Mouse (Mus musculus) lung, embryonic 16.5 days (tissue): Measurements from ENCODE around the gene 4930544D05Rik. TPM values are rescaled to one million over a fixed set of nuclear protein-coding genes. Genes with fewer than 3 reads are reported as not detected.
"Not testable (repeated sequence)": the region's sequence is repeated elsewhere in the genome, so short reads cannot be mapped to it uniquely, and the experiment has no call there.

Source experiments
- ATAC-seq: fragments of 200-750 bp; cut with Nextera tagmentation; 2 replicates; pipeline ENCODE4 v1.8.0; 2017; ENCODE audit warnings: low read depth, mild to moderate bottlenecking, moderate library complexity
- H3K27ac ChIP-seq: fragments of 300-500 bp; sonication (generic); 2 replicates; pipeline ENCODE4 v1.5.1; 2014; ENCODE audit warnings: mild to moderate bottlenecking, control low read depth, low read length
- H3K27me3 ChIP-seq: fragments of 300-500 bp; sonication (generic); 2 replicates; pipeline ENCODE4 v1.6.1; 2014; ENCODE audit warnings: low read depth, low read length, mixed read lengths; ENCODE audit not compliant: control insufficient read depth, insufficient read depth
- H3K36me3 ChIP-seq: fragments of 300-500 bp; sonication (generic); 2 replicates; pipeline ENCODE4 v1.6.1; 2014; ENCODE audit warnings: low read length; ENCODE audit not compliant: control insufficient read depth, insufficient read depth
- H3K4me1 ChIP-seq: fragments of 300-500 bp; sonication (generic); replicated peaks from 2 replicates; pipeline ENCODE4 v1.6.1; 2014; ENCODE audit warnings: low read length, mixed read lengths; ENCODE audit not compliant: control insufficient read depth, insufficient read depth
- H3K4me2 ChIP-seq: fragments of 300-500 bp; sonication (generic); 2 replicates; pipeline ENCODE4 v1.6.1; 2014; ENCODE audit warnings: low read depth, low read length, control low read depth
- H3K4me3 ChIP-seq: fragments of 300-500 bp; sonication (generic); 2 replicates; pipeline ENCODE4 v1.5.1; 2014; ENCODE audit warnings: mild to moderate bottlenecking, low read length, control low read depth
- H3K9ac ChIP-seq: fragments of 300-500 bp; sonication (generic); 2 replicates; pipeline ENCODE4 v1.6.1; 2014; ENCODE audit warnings: low read length, control low read depth
- H3K9me3 ChIP-seq: fragments of 300-500 bp; sonication (generic); 2 replicates; pipeline ENCODE4 v1.6.1; 2016; ENCODE audit warnings: low read length; ENCODE audit not compliant: control insufficient read depth
- WGBS: fragments of 180-500 bp; shearing (Covaris S2); extraction: QIAGEN DNeasy Blood & Tissue Kit; methylation state at CpG from one replicate; pipeline ENCODE4 v1.1.7; 2014; 5-methylcytosine and 5-hydroxymethylcytosine counted together
- polyA plus RNA-seq: library from polyadenylated mRNA; unstranded; fragments of >200 nt; fragmentation: Nextera tagmentation; extraction: Ambion mirVana; gene quantifications from 2 replicates; pipeline ENCODE4 v1.2.1, GENCODE M21; 2015

4930544D05Rik gene
- polyA plus RNA-seq = not detected in 2 replicates

DNA sequence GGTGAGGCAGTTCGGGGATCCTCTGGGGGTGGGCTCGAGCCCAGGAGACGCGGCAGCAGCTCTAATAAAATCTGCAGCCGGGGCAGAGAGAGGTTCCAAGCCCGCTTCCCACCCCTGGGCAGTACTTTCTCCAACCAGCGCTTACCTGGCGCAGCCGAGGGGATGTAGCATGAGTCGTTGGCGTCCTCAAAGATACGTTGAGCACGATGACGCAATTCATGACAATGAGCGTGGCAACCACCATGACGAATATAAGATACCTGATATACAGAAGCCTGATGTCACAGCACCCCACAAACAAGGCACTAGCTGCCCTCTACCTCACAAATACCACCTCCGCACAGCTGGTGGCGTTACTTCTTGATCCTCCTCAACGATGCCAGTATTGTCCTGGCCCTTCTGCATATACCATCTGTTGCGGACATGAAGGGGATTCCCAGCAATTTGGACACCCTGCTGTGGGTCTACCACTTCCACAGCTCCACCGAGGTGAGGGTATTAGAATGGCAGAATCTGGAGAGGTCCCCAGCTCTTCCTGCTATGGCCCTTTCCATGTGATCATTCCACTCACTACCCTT, at the start of gene 4930544D05Rik:
4930544D05Rik (plus strand) TSS at position 333 of the 578 bp plus-strand sequence.
- Histone ChIP-seq H3K4me2 (peak within 1 kb of the TSS; percentile 87), H3K27me3 (no peaks in the 10 kb centered on the region; the same call in 1 of the 2 replicates), H3K36me3 (peaks cover 7% of the 10 kb centered on the region), H3K27ac (peak within 1 kb of the TSS; percentile 14; the same call in 1 of the 2 replicates), H3K4me1 (peaks cover 13% of the 10 kb centered on the region; the same call in 1 of the 2 replicates), H3K9ac (peak within 1 kb of the TSS; percentile 68), H3K4me3 (peak within 1 kb of the TSS; percentile 49), H3K9me3 (no peaks in the 10 kb centered on the region)
- WGBS = 15% methylated on average over 21 of the region's 21 CpGs
- ATAC-seq = peak; percentile 12; the same call in 1 of the 2 replicates

DNA sequence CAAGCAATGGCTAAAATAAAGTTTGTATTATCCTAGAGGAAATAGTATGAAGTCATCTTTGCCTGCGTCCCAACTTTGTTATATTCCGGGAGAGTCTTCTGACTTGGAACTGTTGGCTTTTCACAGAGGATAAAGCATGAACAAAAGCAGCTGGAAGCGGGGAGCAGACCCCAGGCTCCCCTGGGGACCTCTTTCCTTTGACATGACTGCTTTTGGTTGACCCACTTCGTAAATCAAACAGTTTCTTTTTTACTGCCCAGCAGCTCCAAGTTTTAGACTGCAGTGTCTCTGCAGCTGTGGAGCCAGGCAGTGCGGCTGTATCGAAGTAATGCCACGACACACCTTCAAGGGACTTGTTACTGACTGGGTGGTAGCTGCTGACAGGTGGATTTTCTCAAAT, 49.1 kb upstream of the 4930544D05Rik start:
- Histone ChIP-seq H3K36me3 (no peaks in the 10 kb centered on the region), H3K9ac (no peak overlapping the region), H3K4me2 (no peak overlapping the region), H3K4me1 (peaks cover 21% of the 10 kb centered on the region), H3K27me3 (no peaks in the 10 kb centered on the region), H3K9me3 (no peaks in the 10 kb centered on the region), H3K27ac (no peak overlapping the region), H3K4me3 (no peak overlapping the region)
- WGBS = 69% methylated on average over 7 of the region's 7 CpGs
- ATAC-seq = no peak

GRCm38 (mm10) chr11:70570614-70571013, 45.0 kb upstream of the 4930544D05Rik start:
- H3K27ac ChIP-seq, H3K27me3 ChIP-seq, H3K4me1 ChIP-seq, ATAC-seq, H3K4me3 ChIP-seq, H3K9ac ChIP-seq, H3K9me3 ChIP-seq, H3K36me3 ChIP-seq, H3K4me2 ChIP-seq: not testable (repeated sequence)
- 57% methylated on average over 1 of the region's 1 CpGs for WGBS

- ATAC-seq = no peak
- WGBS = 79% methylated on average over 1 of the region's 1 CpGs
- Histone ChIP-seq H3K36me3 (no peaks in the 10 kb centered on the region), H3K4me2 (no peak overlapping the region), H3K9ac (no peak overlapping the region), H3K27me3 (no peaks in the 10 kb centered on the region), H3K27ac (no peak overlapping the region), H3K4me3 (no peak overlapping the region), H3K9me3 (no peaks in the 10 kb centered on the region), H3K4me1 (peaks cover 3% of the 10 kb centered on the region; the same call in 1 of the 2 replicates)
These were observed 44.0 kb upstream of the 4930544D05Rik start for GRCm38 (mm10) chr11:70571641-70572040.

DNA sequence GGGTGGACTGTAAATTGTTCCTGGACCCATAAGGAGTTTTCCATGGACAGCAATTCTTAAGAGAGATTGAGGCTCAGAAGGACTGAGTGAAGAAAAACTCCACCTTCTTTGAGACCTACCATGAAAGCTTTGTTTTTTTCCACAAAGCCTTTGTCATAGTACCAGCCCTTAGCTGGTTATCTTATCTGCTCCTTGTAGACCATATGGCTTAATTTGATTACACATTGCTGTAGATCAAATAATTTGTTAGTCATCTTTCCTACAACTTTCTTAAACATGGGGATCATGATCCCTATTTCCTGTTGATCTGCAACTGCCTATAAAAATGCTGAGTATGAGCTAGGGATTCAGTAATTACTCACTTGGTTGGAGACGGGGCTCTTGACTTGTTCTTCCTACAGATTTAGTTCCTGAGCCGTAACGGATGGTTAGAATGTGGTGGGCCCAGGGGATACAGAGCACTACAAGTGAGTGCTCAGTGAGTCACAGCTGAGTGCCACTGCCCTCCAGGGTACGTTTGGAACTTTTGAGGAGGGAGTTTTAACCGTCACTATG, 43.2 kb upstream of the 4930544D05Rik start:
- Histone ChIP-seq H3K4me2 (no peak overlapping the region), H3K9me3 (no peaks in the 10 kb centered on the region), H3K9ac (no peak overlapping the region), H3K4me1 (peaks cover 6% of the 10 kb centered on the region), H3K27ac (0 out of 2 replicates have a peak overlapping the region, but pooled peaks have one; percentile 31), H3K36me3 (no peaks in the 10 kb centered on the region), H3K27me3 (no peaks in the 10 kb centered on the region), H3K4me3 (no peak overlapping the region)
- whole genome bisulfite sequencing = 39% methylated on average over 5 of the region's 5 CpGs
- no peak for ATAC-seq

GRCm38 (mm10) chr11:70573872-70574271, 41.8 kb upstream of the 4930544D05Rik start:
- Histone ChIP-seq H3K36me3 (no peaks in the 10 kb centered on the region), H3K4me1 (peaks cover 19% of the 10 kb centered on the region), H3K4me2 (no peak overlapping the region), H3K27me3 (no peaks in the 10 kb centered on the region), H3K27ac (no peak overlapping the region), H3K9ac (no peak overlapping the region), H3K4me3 (no peak overlapping the region), H3K9me3 (no peaks in the 10 kb centered on the region)
- WGBS = 81% methylated on average over 6 of the region's 6 CpGs
- ATAC-seq = no peak

DNA sequence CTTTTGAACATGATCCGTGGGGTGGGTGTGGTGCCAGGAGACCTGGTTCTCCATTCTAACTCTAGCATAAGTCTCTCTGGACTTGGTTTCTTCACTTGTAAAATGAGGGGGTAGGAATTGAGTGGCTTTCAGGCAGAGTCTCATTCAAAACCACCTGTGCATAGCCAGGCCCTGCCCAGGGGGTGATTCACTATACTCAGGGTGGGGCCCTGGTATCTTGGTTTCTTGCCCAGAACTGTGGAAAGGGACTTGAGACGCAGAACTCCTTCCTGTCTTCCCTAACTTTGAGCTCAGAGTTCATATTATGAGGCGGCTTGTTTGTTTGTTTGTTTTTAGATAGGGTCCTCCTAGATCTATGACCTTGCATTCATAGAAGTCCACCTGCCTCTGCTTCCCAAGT, 38.4 kb upstream of the 4930544D05Rik start:
- H3K4me2 ChIP-seq = no peak overlapping the region
- peaks cover 37% of the 10 kb centered on the region for H3K4me1 ChIP-seq
- no peak overlapping the region for H3K4me3 ChIP-seq
- H3K27ac ChIP-seq = no peak overlapping the region
- WGBS = 61% methylated on average over 3 of the region's 3 CpGs
- ATAC-seq = no peak; the same call in 1 of the 2 replicates
- no peaks in the 10 kb centered on the region for H3K36me3 ChIP-seq
- H3K27me3 ChIP-seq = no peaks in the 10 kb centered on the region
- no peaks in the 10 kb centered on the region for H3K9me3 ChIP-seq
- no peak overlapping the region for H3K9ac ChIP-seq

- no peak overlapping the region for H3K9ac ChIP-seq
- no peaks in the 10 kb centered on the region for H3K27me3 ChIP-seq
- no peaks in the 10 kb centered on the region for H3K36me3 ChIP-seq
- no peak overlapping the region for H3K4me2 ChIP-seq
- peaks cover 50% of the 10 kb centered on the region for H3K4me1 ChIP-seq
- H3K4me3 ChIP-seq = no peak overlapping the region
- no peak for ATAC-seq
- H3K27ac ChIP-seq = no peak overlapping the region
- no peaks in the 10 kb centered on the region for H3K9me3 ChIP-seq
- 88% methylated on average over 6 of the region's 6 CpGs for WGBS
These were observed 36.7 kb upstream of the 4930544D05Rik start for GRCm38 (mm10) chr11:70578962-70579361.

DNA sequence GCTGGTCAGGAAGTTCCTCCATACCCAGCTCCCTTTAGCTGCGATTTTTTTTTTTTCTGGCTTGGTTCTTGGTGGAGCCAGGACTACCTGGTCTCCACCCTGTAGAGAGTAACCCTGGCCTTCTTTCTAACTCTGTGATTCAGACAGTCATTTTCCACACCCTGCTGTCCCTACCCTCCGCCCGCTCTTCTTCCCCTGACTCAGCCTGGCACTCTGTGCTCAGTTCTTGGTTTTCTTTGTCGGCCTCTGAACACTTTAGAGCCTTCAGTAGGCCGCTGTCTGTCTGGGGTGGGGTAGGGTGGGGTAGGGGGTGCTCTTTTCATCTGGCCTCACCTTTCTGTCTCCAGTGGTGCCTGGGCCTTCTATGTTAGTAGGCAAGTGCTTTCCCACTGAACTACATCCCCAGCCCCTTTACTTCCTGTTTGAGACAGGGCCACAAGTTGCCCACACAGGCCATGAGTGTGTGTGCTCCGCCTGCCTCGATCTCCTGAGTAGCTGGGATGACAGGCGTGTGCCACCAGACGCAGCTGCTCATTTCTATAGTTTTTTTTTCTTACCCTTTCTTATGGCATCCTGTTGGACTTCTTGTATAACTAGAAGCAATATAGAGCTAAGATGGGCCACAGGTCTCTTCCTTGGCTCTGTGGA, 35.8 kb upstream of the 4930544D05Rik start:
- H3K9ac ChIP-seq = no peak overlapping the region
- H3K4me1 ChIP-seq = peaks cover 53% of the 10 kb centered on the region
- H3K9me3 ChIP-seq = no peaks in the 10 kb centered on the region
- 0 out of 2 replicates have a peak overlapping the region, but pooled peaks have one; percentile 44 for H3K27ac ChIP-seq
- H3K4me3 ChIP-seq = no peak overlapping the region
- WGBS = 75% methylated on average over 9 of the region's 9 CpGs
- no peak for ATAC-seq
- no peaks in the 10 kb centered on the region for H3K27me3 ChIP-seq
- no peak overlapping the region for H3K4me2 ChIP-seq
- no peaks in the 10 kb centered on the region for H3K36me3 ChIP-seq
